ENCODE assay signal across 9 mouse cellular contexts in genomic region chr10:83151362-83151761, GRCm38 (mm10).
DNase-seq lines count a peak whose midpoint lies in the region; ATAC-seq and TF ChIP-seq lines count a peak whose summit lies in the region.
"Had no signal": no experiment of that assay in that cellular context is flagged by ENCODE, and none has a peak within 500 bp of the region (broad histone marks: within the 10 kb centered on the region; RNA-seq: fewer than 3 reads in every experiment).

No protein-coding gene starts in this region.

- no peaks in the 10 kb centered on the region for H3K27me3 ChIP-seq in intestine, embryonic 16.5 days (replicated peaks; ENCODE audit: control insufficient read depth, insufficient read depth, low read length)
- H3K27me3 ChIP-seq in myocyte (ENCODE audit: control insufficient read depth, insufficient read depth, insufficient read length): no peaks in the 10 kb centered on the region
- H3K27me3 ChIP-seq: heart, embryonic 12.5 days had no signal

- TF ChIP-seq POLR2A in myocyte (IDR thresholded peaks at IDR 0.05; ENCODE audit: insufficient read length, low read depth): no peak

- H3K36me3 ChIP-seq in intestine, embryonic 16.5 days (ENCODE audit: control insufficient read depth, insufficient read depth, low read length): no peaks in the 10 kb centered on the region
- no peaks in the 10 kb centered on the region for H3K36me3 ChIP-seq in myocyte (ENCODE audit: control insufficient read depth, insufficient read depth)
- H3K36me3 ChIP-seq: heart, embryonic 12.5 days had no signal

- H3ac ChIP-seq in myocyte (ENCODE audit: control insufficient read depth, insufficient read length): no peak overlapping the region

- peaks cover 13% of the 10 kb centered on the region; the same call in 1 of the 2 replicates for H3K4me1 ChIP-seq in intestine, embryonic 16.5 days (ENCODE audit: control insufficient read depth, insufficient read depth, low read length)

- H3K79me2 ChIP-seq in myocyte (ENCODE audit: control insufficient read depth, insufficient read depth): no peaks in the 10 kb centered on the region

- H3K9me3 ChIP-seq in intestine, embryonic 16.5 days (ENCODE audit: control insufficient read depth, low read length): no peaks in the 10 kb centered on the region

- WGBS in intestine, embryonic 16.5 days: 41% methylated on average over 6 of the region's 6 CpGs

- intact Hi-C loops in heart, postnatal 14 days (cut with DNase I): no loop called here

- H3K27ac ChIP-seq in intestine, embryonic 16.5 days (ENCODE audit: low read length): no peak overlapping the region

- H3K4me2 ChIP-seq in intestine, embryonic 16.5 days (ENCODE audit: low read depth, low read length): no peak overlapping the region
- peak overlapping the region; percentile 79 for H3K4me2 ChIP-seq in myocyte (ENCODE audit: low read depth)
- H3K4me2 ChIP-seq: heart, embryonic 12.5 days had no signal

- no peak overlapping the region for H3K9ac ChIP-seq in intestine, embryonic 16.5 days (ENCODE audit: low read depth, low read length)
- H3K9ac ChIP-seq: heart, embryonic 12.5 days had no signal

- DNase-seq in heart, postnatal 14 days: peak; percentile 30 to 31
- no peak for DNase-seq in heart, adult 11 months
- DNase-seq in lung, postnatal 10 days: peak; percentile 41
- no peak for DNase-seq in lung, postnatal 25 days (ENCODE audit: low spot score)
- DNase-seq: layer of hippocampus, adult 9-11 months had no signal

- no peak overlapping the region for H3K4me3 ChIP-seq in intestine, embryonic 16.5 days (ENCODE audit: low read length)
- H3K4me3 ChIP-seq in myocyte: no peak overlapping the region
- H3K4me3 ChIP-seq: heart, embryonic 12.5 days had no signal

- ATAC-seq in intestine, embryonic 16.5 days: peak; percentile 61; the same call in 1 of the 2 replicates
- ATAC-seq in megakaryocyte progenitor cell, adult 5-6 weeks (replicated peaks; ENCODE audit: poor library complexity): no peak

TF ChIP-seq in myocyte, 11 proteins besides CTCF, POLR2A, EP300 and RAD21:
- peak in 2 of 3 experiments; percentile 5 to 49 for TF ChIP-seq MYOD1 (IDR thresholded peaks at IDR 0.05; ENCODE audit: control insufficient read depth in 1 of 3, insufficient read length in 2 of 3, low read depth in 2 of 3)
- no peak for TF ChIP-seq CEBPB (IDR thresholded peaks at IDR 0.05; ENCODE audit: insufficient read depth, poor library complexity, severe bottlenecking)
- peak in 1 of 3 experiments; percentile 28 for TF ChIP-seq MYOG (IDR thresholded peaks at IDR 0.05; ENCODE audit: control insufficient read depth in 1 of 3, insufficient read depth in 1 of 3, insufficient read length in 2 of 3, low read depth in 2 of 3)
TF ChIP-seq in myocyte: peak in this region for 2.

Comparison
In these comparisons a context has a peak if more than half of its experiments do, and no peak if none do; other contexts are left out.
1. DNase-seq: peak in heart, postnatal 14 days (2 of 2) and lung, postnatal 10 days (single experiment); none in heart, adult 11 months (single experiment) and lung, postnatal 25 days (single experiment).